Mouse (Mus musculus): ENCODE measurements around the gene Ier3. TPM values are rescaled to one million over a fixed set of nuclear protein-coding genes. Genes with fewer than 3 reads are reported as not detected.
A peak's percentile ranks its signal among the peaks of the same experiment; 100 is the strongest.

The Ier3 gene
- polyA plus RNA-seq, 1 experiment from 2014 or later = 38.6 TPM

DNA sequence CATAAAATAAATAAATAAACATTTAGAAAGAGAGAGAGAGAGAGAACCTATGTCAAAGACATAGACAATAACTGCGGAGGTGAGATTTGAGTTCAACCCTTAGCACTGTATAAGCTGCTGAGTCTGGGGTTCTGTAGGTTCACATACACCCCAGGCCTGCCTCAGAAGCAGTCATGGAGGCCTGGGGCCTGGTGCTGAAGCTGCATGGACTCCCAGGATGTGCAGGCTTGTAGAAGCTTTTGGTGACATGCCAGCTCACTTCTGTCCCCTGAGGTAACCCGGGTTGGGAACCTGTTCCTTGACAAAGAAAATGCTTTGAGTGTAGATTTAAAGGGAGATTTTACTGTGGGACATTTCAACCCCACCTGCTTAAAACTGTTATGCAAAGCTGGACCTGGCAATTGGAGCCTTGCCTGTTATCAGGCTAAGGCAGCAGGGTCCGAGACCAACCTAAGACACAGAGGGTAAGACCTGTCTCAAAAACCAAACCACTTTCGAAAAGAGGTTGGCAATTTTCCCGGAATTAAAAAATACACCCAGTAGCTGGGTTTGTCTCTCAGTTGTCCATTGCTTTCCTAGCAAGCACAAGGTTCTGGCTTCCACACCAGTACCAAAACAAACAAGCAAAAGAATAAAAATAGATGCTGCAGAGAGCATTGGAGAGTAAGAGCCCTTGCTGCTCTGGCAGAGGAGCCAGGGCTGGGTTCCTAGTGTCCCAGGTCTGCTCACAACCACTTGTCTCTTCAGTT lies 10.4 kb upstream of the Ier3 start:
- H3K4me1 ChIP-seq (replicated peaks) = peaks cover 49% of the 10 kb centered on the region

DNA sequence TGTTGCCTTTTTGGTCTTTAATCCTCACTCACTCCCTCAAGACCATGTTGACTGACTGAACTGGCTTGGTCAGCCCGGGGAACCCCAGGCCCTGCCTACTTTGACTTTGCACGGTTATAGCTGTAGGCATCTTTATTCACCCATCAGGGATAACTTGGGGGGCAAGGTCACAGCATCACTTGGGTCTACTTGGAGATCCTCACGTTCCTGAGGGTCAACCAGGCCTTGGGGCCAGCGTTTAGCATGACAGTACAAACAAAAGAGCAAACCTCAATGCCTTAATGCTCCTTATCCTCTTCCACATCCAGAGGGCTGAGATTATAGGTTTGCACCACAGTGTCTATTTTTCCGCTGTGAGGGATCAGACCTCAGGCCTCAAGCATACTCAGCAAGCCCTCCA lies 9.2 kb upstream of the Ier3 start:
- 84% methylated on average over 5 of the region's 5 CpGs for WGBS
- Histone ChIP-seq H3K9ac (0 out of 2 replicates have a peak overlapping the region, but pooled peaks have one; percentile 21), H3K4me1 (replicated peaks) (peaks cover 61% of the 10 kb centered on the region), H3K27me3 (replicated peaks) (no peaks in the 10 kb centered on the region), H3K36me3 (no peaks in the 10 kb centered on the region), H3K27ac (ENCODE audit: poor library complexity, severe bottlenecking) (peak overlapping the region; percentile 97), H3K9me3 (replicated peaks) (no peaks in the 10 kb centered on the region), H3K4me3 (no peak overlapping the region), H3K4me2 (no peak overlapping the region)
- no peak for ATAC-seq (ENCODE audit: insufficient number of reproducible peaks, low FRiP score)

More for the DNA sequence above, 10.4 kb upstream of the Ier3 start:
- ATAC-seq (ENCODE audit: insufficient number of reproducible peaks, low FRiP score) = no peak
- H3K4me2 ChIP-seq = no peak overlapping the region
- H3K9ac ChIP-seq = no peak overlapping the region
- H3K9me3 ChIP-seq (replicated peaks) = no peaks in the 10 kb centered on the region
- H3K27me3 ChIP-seq (replicated peaks) = no peaks in the 10 kb centered on the region
- WGBS = 64% methylated on average over 5 of the region's 5 CpGs
- H3K4me3 ChIP-seq = no peak overlapping the region
- no peaks in the 10 kb centered on the region for H3K36me3 ChIP-seq
- 0 out of 2 replicates have a peak overlapping the region, but pooled peaks have one; percentile 9 for H3K27ac ChIP-seq (ENCODE audit: poor library complexity, severe bottlenecking)

GRCm38 (mm10) chr17:35812736-35813135 lies 8.7 kb upstream of the Ier3 start:
- 54% methylated on average over 6 of the region's 6 CpGs for WGBS
- Histone ChIP-seq H3K9me3 (replicated peaks) (no peaks in the 10 kb centered on the region), H3K9ac (0 out of 2 replicates have a peak overlapping the region, but pooled peaks have one; percentile 21), H3K4me3 (no peak overlapping the region), H3K4me1 (replicated peaks) (peaks cover 64% of the 10 kb centered on the region), H3K36me3 (no peaks in the 10 kb centered on the region), H3K27ac (ENCODE audit: poor library complexity, severe bottlenecking) (peak overlapping the region; percentile 97), H3K27me3 (replicated peaks) (no peaks in the 10 kb centered on the region), H3K4me2 (peak overlapping the region; percentile 27; the same call in 1 of the 2 replicates)
- ATAC-seq (ENCODE audit: insufficient number of reproducible peaks, low FRiP score) = 0 out of 2 replicates have a peak, but pooled peaks have one; percentile 10

GRCm38 (mm10) chr17:35813245-35813647 lies 8.2 kb upstream of the Ier3 start:
- 22% methylated on average over 7 of the region's 7 CpGs for WGBS
- H3K9ac ChIP-seq = 0 out of 2 replicates have a peak overlapping the region, but pooled peaks have one; percentile 18
- H3K4me1 ChIP-seq (replicated peaks) = peaks cover 64% of the 10 kb centered on the region
- H3K36me3 ChIP-seq = no peaks in the 10 kb centered on the region
- H3K27me3 ChIP-seq (replicated peaks) = no peaks in the 10 kb centered on the region
- H3K27ac ChIP-seq (ENCODE audit: poor library complexity, severe bottlenecking) = peak overlapping the region; percentile 97
- peak; percentile 87 for ATAC-seq (ENCODE audit: insufficient number of reproducible peaks, low FRiP score)
- no peaks in the 10 kb centered on the region for H3K9me3 ChIP-seq (replicated peaks)
- H3K4me3 ChIP-seq = no peak overlapping the region
- H3K4me2 ChIP-seq = peak overlapping the region; percentile 27

- Histone ChIP-seq H3K36me3 (no peaks in the 10 kb centered on the region), H3K27me3 (replicated peaks) (no peaks in the 10 kb centered on the region), H3K4me3 (no peak overlapping the region), H3K4me2 (peak overlapping the region; percentile 23), H3K4me1 (replicated peaks) (peaks cover 64% of the 10 kb centered on the region), H3K27ac (ENCODE audit: poor library complexity, severe bottlenecking) (peak overlapping the region; percentile 97), H3K9ac (0 out of 2 replicates have a peak overlapping the region, but pooled peaks have one; percentile 18), H3K9me3 (replicated peaks) (no peaks in the 10 kb centered on the region)
- peak; percentile 3; the same call in 1 of the 2 replicates for ATAC-seq (ENCODE audit: insufficient number of reproducible peaks, low FRiP score)
- WGBS = 64% methylated on average over 7 of the region's 7 CpGs
Measured at GRCm38 (mm10) chr17:35813653-35814052, 7.8 kb upstream of the Ier3 start.

GRCm38 (mm10) chr17:35814678-35815077 lies 6.8 kb upstream of the Ier3 start:
- Histone ChIP-seq H3K9me3 (replicated peaks) (no peaks in the 10 kb centered on the region), H3K36me3 (no peaks in the 10 kb centered on the region), H3K27ac (ENCODE audit: poor library complexity, severe bottlenecking) (peak overlapping the region; percentile 75), H3K4me1 (replicated peaks) (peaks cover 64% of the 10 kb centered on the region), H3K4me3 (no peak overlapping the region), H3K9ac (no peak overlapping the region), H3K4me2 (no peak overlapping the region), H3K27me3 (replicated peaks) (no peaks in the 10 kb centered on the region)
- WGBS = 56% methylated on average over 6 of the region's 6 CpGs
- no peak for ATAC-seq (ENCODE audit: insufficient number of reproducible peaks, low FRiP score)

- Histone ChIP-seq H3K9ac (no peak overlapping the region), H3K27me3 (replicated peaks) (no peaks in the 10 kb centered on the region), H3K27ac (ENCODE audit: poor library complexity, severe bottlenecking) (peak overlapping the region; percentile 75), H3K4me2 (no peak overlapping the region), H3K4me3 (no peak overlapping the region), H3K36me3 (no peaks in the 10 kb centered on the region), H3K4me1 (replicated peaks) (peaks cover 68% of the 10 kb centered on the region), H3K9me3 (replicated peaks) (no peaks in the 10 kb centered on the region)
- 54% methylated on average over 7 of the region's 7 CpGs for WGBS
- ATAC-seq (ENCODE audit: insufficient number of reproducible peaks, low FRiP score) = no peak
Measured at GRCm38 (mm10) chr17:35815836-35816235, 5.6 kb upstream of the Ier3 start.

DNA sequence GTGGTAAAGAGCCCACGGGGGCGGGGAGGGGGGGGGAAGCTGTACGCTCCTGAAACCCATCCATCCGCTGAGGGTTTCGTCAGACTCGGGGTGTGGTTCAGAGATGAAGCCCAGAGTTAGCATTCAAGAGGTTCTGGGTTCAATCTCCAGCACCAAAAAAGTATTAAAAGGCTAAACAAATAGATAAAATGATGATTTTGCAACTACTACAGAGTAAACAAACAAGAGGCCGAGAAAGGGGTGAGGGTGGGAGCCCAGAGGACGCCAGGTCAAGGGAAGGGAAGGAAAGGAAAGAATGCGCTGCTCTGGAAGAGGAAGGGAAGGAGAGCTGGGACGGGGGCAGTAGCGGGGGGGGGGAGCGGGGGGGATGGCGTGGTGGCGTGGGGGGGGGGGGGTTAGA lies 4.8 kb upstream of the Ier3 start:
- no peaks in the 10 kb centered on the region for H3K9me3 ChIP-seq (replicated peaks)
- H3K4me2 ChIP-seq = no peak overlapping the region
- 50% methylated on average over 11 of the region's 14 CpGs for WGBS
- peaks cover 65% of the 10 kb centered on the region for H3K4me1 ChIP-seq (replicated peaks)
- ATAC-seq (ENCODE audit: insufficient number of reproducible peaks, low FRiP score) = no peak
- no peaks in the 10 kb centered on the region for H3K27me3 ChIP-seq (replicated peaks)
- 0 out of 2 replicates have a peak overlapping the region, but pooled peaks have one; percentile 75 for H3K27ac ChIP-seq (ENCODE audit: poor library complexity, severe bottlenecking)
- 0 out of 2 replicates have a peak overlapping the region, but pooled peaks have one; percentile 30 for H3K9ac ChIP-seq
- no peaks in the 10 kb centered on the region for H3K36me3 ChIP-seq
- H3K4me3 ChIP-seq = no peak overlapping the region

DNA sequence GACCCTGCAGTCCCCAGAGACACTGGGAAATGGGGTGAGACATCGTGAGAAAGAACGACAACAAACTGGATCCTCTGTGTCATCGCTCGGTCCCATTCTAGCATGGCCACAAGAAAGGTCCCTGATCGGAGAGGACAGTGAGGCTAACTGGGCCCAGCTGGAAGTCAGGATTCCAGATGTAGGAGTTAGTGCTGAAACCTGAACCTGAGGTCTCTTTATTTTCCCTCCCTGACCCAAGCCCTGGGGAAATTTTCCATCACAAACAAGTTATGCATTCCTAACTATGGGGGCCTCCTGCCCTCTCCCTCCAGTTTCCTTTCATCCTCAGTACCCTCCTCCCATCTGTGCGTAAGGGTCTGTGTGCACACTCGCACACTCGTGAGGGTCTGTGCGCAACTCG lies 4.3 kb upstream of the Ier3 start:
- no peaks in the 10 kb centered on the region for H3K27me3 ChIP-seq (replicated peaks)
- H3K27ac ChIP-seq (ENCODE audit: poor library complexity, severe bottlenecking) = no peak overlapping the region
- 0 out of 2 replicates have a peak overlapping the region, but pooled peaks have one; percentile 30 for H3K9ac ChIP-seq
- no peaks in the 10 kb centered on the region for H3K9me3 ChIP-seq (replicated peaks)
- 62% methylated on average over 10 of the region's 10 CpGs for WGBS
- peaks cover 60% of the 10 kb centered on the region for H3K4me1 ChIP-seq (replicated peaks)
- ATAC-seq (ENCODE audit: insufficient number of reproducible peaks, low FRiP score) = no peak
- H3K36me3 ChIP-seq = no peaks in the 10 kb centered on the region
- no peak overlapping the region for H3K4me2 ChIP-seq
- no peak overlapping the region for H3K4me3 ChIP-seq

- no peak overlapping the region for H3K4me2 ChIP-seq
- H3K4me1 ChIP-seq (replicated peaks) = peaks cover 52% of the 10 kb centered on the region
- 70% methylated on average over 5 of the region's 5 CpGs for WGBS
- no peak overlapping the region for H3K9ac ChIP-seq
- no peaks in the 10 kb centered on the region for H3K9me3 ChIP-seq (replicated peaks)
- no peak for ATAC-seq (ENCODE audit: insufficient number of reproducible peaks, low FRiP score)
- no peak overlapping the region for H3K27ac ChIP-seq (ENCODE audit: poor library complexity, severe bottlenecking)
- peaks cover 2% of the 10 kb centered on the region for H3K36me3 ChIP-seq
- H3K4me3 ChIP-seq = no peak overlapping the region
- H3K27me3 ChIP-seq (replicated peaks) = no peaks in the 10 kb centered on the region
Measured at GRCm38 (mm10) chr17:35820111-35820510, 1.4 kb upstream of the Ier3 start.

- peak; percentile 0; the same call in 1 of the 2 replicates for ATAC-seq (ENCODE audit: insufficient number of reproducible peaks, low FRiP score)
Measured at GRCm38 (mm10) chr17:35822564-35822963, 1.1 kb downstream of the Ier3 start.

More at GRCm38 (mm10) chr17:35822564-35822963, 1.1 kb downstream of the Ier3 start:
- no peaks in the 10 kb centered on the region for H3K27me3 ChIP-seq (replicated peaks)
- peak overlapping the region; percentile 89 for H3K4me3 ChIP-seq
- peaks cover 26% of the 10 kb centered on the region for H3K36me3 ChIP-seq
- no peaks in the 10 kb centered on the region for H3K9me3 ChIP-seq (replicated peaks)
- peak overlapping the region; percentile 86 for H3K9ac ChIP-seq
- H3K4me1 ChIP-seq (replicated peaks) = peaks cover 27% of the 10 kb centered on the region
- WGBS = 4% methylated on average over 11 of the region's 11 CpGs
- H3K4me2 ChIP-seq = peak overlapping the region; percentile 91
- H3K27ac ChIP-seq (ENCODE audit: poor library complexity, severe bottlenecking) = peak overlapping the region; percentile 89

Data from heart, embryonic 12.5 days (tissue).